Mouse (Mus musculus): ENCODE measurements at regions not wholly inside any gene's neighbourhood (a gene's known extent, or its start where the extent isn't known, plus 50 kb on each side); places are given as distances from the start of the nearest gene placed in this dataset.

DNA sequence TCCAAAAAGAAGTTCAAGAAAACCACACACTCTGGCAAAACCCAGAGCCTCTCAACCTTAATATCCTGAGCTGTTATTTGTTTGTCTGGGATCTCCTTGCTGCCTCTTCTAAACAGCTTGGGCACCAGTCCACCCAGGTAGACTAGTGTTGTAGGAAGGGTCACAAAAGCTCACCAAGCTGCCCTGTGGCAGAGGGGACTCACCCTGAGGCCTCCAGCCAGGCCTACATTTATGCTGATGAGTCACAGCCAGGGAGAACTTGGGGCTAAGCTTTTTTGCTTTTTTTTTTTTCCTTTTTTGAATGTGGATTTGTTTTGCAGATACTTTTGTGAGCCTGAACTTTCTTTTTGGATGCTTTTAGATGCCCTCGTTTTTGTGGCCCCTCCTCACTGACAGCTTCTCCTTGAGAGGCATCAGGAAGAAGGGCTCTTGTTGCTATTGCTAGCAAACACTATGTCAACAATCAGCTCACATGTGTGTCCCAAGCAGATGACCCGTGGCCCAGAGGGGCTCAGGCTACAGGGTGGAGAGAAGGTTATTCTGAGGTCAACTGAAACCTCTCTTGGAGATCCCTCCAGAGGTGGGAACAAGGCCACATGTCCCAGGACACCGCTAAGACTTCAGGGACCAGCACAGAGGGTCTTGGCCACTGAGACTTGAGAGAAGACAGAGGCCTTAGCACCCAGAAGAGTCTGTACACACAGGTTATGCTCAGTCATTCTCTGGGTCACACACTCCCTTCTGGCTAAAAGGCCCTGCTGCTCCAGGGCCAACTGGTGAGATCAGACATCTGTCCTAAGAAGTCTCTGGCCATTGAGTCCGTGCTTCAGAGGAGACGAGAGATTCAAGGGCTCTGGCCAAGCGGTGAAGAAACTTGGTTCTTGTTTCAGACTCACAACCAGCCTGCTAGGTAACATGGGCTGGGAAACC lies 50.3 kb upstream of the Itga11 start:
- no peaks in the 10 kb centered on the region for H3K27me3 ChIP-seq (ENCODE audit: insufficient read depth, low read length)
- DNase-seq (ENCODE audit: low spot score) = peak; percentile 16
- H3K9me3 ChIP-seq (replicated peaks; ENCODE audit: low read length) = no peaks in the 10 kb centered on the region
- no peak overlapping the region for H3K9ac ChIP-seq (ENCODE audit: low read depth, low read length)
- H3K4me3 ChIP-seq (replicated peaks; ENCODE audit: low read depth, low read length) = no peak overlapping the region
- no peak for ATAC-seq (replicated peaks; ENCODE audit: low FRiP score, low read depth)
- 44% methylated on average over 6 of the region's 6 CpGs for WGBS
- no peak overlapping the region for H3K27ac ChIP-seq
- no peaks in the 10 kb centered on the region for H3K36me3 ChIP-seq (ENCODE audit: insufficient read depth, low read length)
- H3K4me2 ChIP-seq (ENCODE audit: low read length) = no peak overlapping the region
- no peak for TF ChIP-seq CTCF (IDR thresholded peaks at IDR 0.05; ENCODE audit: low read depth)
- peaks cover 3% of the 10 kb centered on the region; the same call in 1 of the 2 replicates for H3K4me1 ChIP-seq (replicated peaks; ENCODE audit: insufficient read depth, low read length)

Measured in kidney, postnatal 0 days (tissue).